Mouse (Mus musculus): ENCODE data around the gene Capzb. TPM values are rescaled to one million over a fixed set of nuclear protein-coding genes. Genes with fewer than 3 reads are reported as not detected.

The Capzb gene
- polyA plus RNA-seq, 1 experiment from 2014 or later, result 249 TPM

GRCm38 (mm10) chr4:139161076-139161475 lies 31.6 kb upstream of the Capzb start:
- Histone ChIP-seq H3K4me2 (replicated peaks) (no peak overlapping the region), H3K36me3 (replicated peaks; ENCODE audit: control insufficient read depth, insufficient read depth) (no peaks in the 10 kb centered on the region), H3K4me3 (replicated peaks; ENCODE audit: low read length) (no peak overlapping the region), H3K4me1 (replicated peaks; ENCODE audit: control insufficient read depth, insufficient read depth, low read length) (no peaks in the 10 kb centered on the region), H3K9ac (no peak overlapping the region), H3K27me3 (ENCODE audit: control insufficient read depth, insufficient read depth, low read length) (no peaks in the 10 kb centered on the region), H3K9me3 (ENCODE audit: control insufficient read depth, low read length) (no peaks in the 10 kb centered on the region), H3K27ac (no peak overlapping the region)
- ATAC-seq (ENCODE audit: low FRiP score) (no peak), DNase-seq (ENCODE audit: low spot score) (no peak)
- 83% methylated on average over 2 of the region's 2 CpGs for WGBS

GRCm38 (mm10) chr4:139164082-139164481 lies 28.6 kb upstream of the Capzb start:
- WGBS, result 90% methylated on average over 6 of the region's 6 CpGs
- H3K9me3 ChIP-seq (ENCODE audit: control insufficient read depth, low read length), result no peaks in the 10 kb centered on the region
- DNase-seq (ENCODE audit: low spot score), result no peak
- H3K27me3 ChIP-seq (ENCODE audit: control insufficient read depth, insufficient read depth, low read length), result no peaks in the 10 kb centered on the region
- no peaks in the 10 kb centered on the region for H3K36me3 ChIP-seq (replicated peaks; ENCODE audit: control insufficient read depth, insufficient read depth)
- no peak overlapping the region for H3K9ac ChIP-seq
- H3K4me1 ChIP-seq (replicated peaks; ENCODE audit: control insufficient read depth, insufficient read depth, low read length), result no peaks in the 10 kb centered on the region
- no peak overlapping the region for H3K4me3 ChIP-seq (replicated peaks; ENCODE audit: low read length)
- no peak overlapping the region for H3K27ac ChIP-seq
- no peak overlapping the region for H3K4me2 ChIP-seq (replicated peaks)
- ATAC-seq (ENCODE audit: low FRiP score), result no peak

- DNase-seq (ENCODE audit: low spot score), result no peak
- Histone ChIP-seq H3K4me2 (replicated peaks) (no peak overlapping the region), H3K4me1 (replicated peaks; ENCODE audit: control insufficient read depth, insufficient read depth, low read length) (no peaks in the 10 kb centered on the region), H3K27me3 (ENCODE audit: control insufficient read depth, insufficient read depth, low read length) (no peaks in the 10 kb centered on the region), H3K9me3 (ENCODE audit: control insufficient read depth, low read length) (no peaks in the 10 kb centered on the region), H3K27ac (no peak overlapping the region), H3K4me3 (replicated peaks; ENCODE audit: low read length) (no peak overlapping the region), H3K9ac (no peak overlapping the region), H3K36me3 (replicated peaks; ENCODE audit: control insufficient read depth, insufficient read depth) (no peaks in the 10 kb centered on the region)
- no peak for ATAC-seq (ENCODE audit: low FRiP score)
- 85% methylated on average over 8 of the region's 8 CpGs for WGBS
These were observed 27.4 kb upstream of the Capzb start for GRCm38 (mm10) chr4:139165259-139165658.

GRCm38 (mm10) chr4:139166244-139166643 lies 26.5 kb upstream of the Capzb start:
- H3K4me1 ChIP-seq (replicated peaks; ENCODE audit: control insufficient read depth, insufficient read depth, low read length), result no peaks in the 10 kb centered on the region
- no peaks in the 10 kb centered on the region for H3K9me3 ChIP-seq (ENCODE audit: control insufficient read depth, low read length)
- WGBS, result 90% methylated on average over 8 of the region's 8 CpGs
- no peak for ATAC-seq (ENCODE audit: low FRiP score)
- H3K4me2 ChIP-seq (replicated peaks), result no peak overlapping the region
- DNase-seq (ENCODE audit: low spot score), result no peak
- H3K27ac ChIP-seq, result no peak overlapping the region
- no peaks in the 10 kb centered on the region for H3K36me3 ChIP-seq (replicated peaks; ENCODE audit: control insufficient read depth, insufficient read depth)
- no peaks in the 10 kb centered on the region for H3K27me3 ChIP-seq (ENCODE audit: control insufficient read depth, insufficient read depth, low read length)
- no peak overlapping the region for H3K4me3 ChIP-seq (replicated peaks; ENCODE audit: low read length)
- H3K9ac ChIP-seq, result no peak overlapping the region

- H3K4me2 ChIP-seq (replicated peaks), result no peak overlapping the region
- H3K4me1 ChIP-seq (replicated peaks; ENCODE audit: control insufficient read depth, insufficient read depth, low read length), result no peaks in the 10 kb centered on the region
- H3K27me3 ChIP-seq (ENCODE audit: control insufficient read depth, insufficient read depth, low read length), result no peaks in the 10 kb centered on the region
- DNase-seq (ENCODE audit: low spot score) (no peak), ATAC-seq (ENCODE audit: low FRiP score) (no peak)
- WGBS, result 77% methylated on average over 8 of the region's 8 CpGs
- H3K9ac ChIP-seq, result no peak overlapping the region
- no peak overlapping the region for H3K27ac ChIP-seq
- H3K36me3 ChIP-seq (replicated peaks; ENCODE audit: control insufficient read depth, insufficient read depth), result no peaks in the 10 kb centered on the region
- H3K9me3 ChIP-seq (ENCODE audit: control insufficient read depth, low read length), result no peaks in the 10 kb centered on the region
- H3K4me3 ChIP-seq (replicated peaks; ENCODE audit: low read length), result no peak overlapping the region
These were observed 25.6 kb upstream of the Capzb start for GRCm38 (mm10) chr4:139167107-139167506.

- no peak overlapping the region for H3K9ac ChIP-seq
- no peaks in the 10 kb centered on the region for H3K9me3 ChIP-seq (ENCODE audit: control insufficient read depth, low read length)
- H3K4me3 ChIP-seq (replicated peaks; ENCODE audit: low read length), result no peak overlapping the region
- 73% methylated on average over 15 of the region's 15 CpGs for WGBS
- no peaks in the 10 kb centered on the region for H3K4me1 ChIP-seq (replicated peaks; ENCODE audit: control insufficient read depth, insufficient read depth, low read length)
- ATAC-seq (ENCODE audit: low FRiP score) (no peak), DNase-seq (ENCODE audit: low spot score) (no peak)
- no peaks in the 10 kb centered on the region for H3K27me3 ChIP-seq (ENCODE audit: control insufficient read depth, insufficient read depth, low read length)
- H3K4me2 ChIP-seq (replicated peaks), result no peak overlapping the region
- H3K27ac ChIP-seq, result no peak overlapping the region
- H3K36me3 ChIP-seq (replicated peaks; ENCODE audit: control insufficient read depth, insufficient read depth), result no peaks in the 10 kb centered on the region
These were observed 23.5 kb upstream of the Capzb start for GRCm38 (mm10) chr4:139168985-139169747.

- DNase-seq (ENCODE audit: low spot score) (no peak), ATAC-seq (ENCODE audit: low FRiP score) (no peak)
- WGBS, result 56% methylated on average over 12 of the region's 12 CpGs
- H3K9ac ChIP-seq, result no peak overlapping the region
- no peak overlapping the region for H3K4me3 ChIP-seq (replicated peaks; ENCODE audit: low read length)
- H3K27me3 ChIP-seq (ENCODE audit: control insufficient read depth, insufficient read depth, low read length), result no peaks in the 10 kb centered on the region
- H3K9me3 ChIP-seq (ENCODE audit: control insufficient read depth, low read length), result no peaks in the 10 kb centered on the region
- H3K27ac ChIP-seq, result no peak overlapping the region
- H3K36me3 ChIP-seq (replicated peaks; ENCODE audit: control insufficient read depth, insufficient read depth), result no peaks in the 10 kb centered on the region
- H3K4me1 ChIP-seq (replicated peaks; ENCODE audit: control insufficient read depth, insufficient read depth, low read length), result no peaks in the 10 kb centered on the region
- H3K4me2 ChIP-seq (replicated peaks), result no peak overlapping the region
These were observed 22.9 kb upstream of the Capzb start for GRCm38 (mm10) chr4:139169748-139170279.

- no peaks in the 10 kb centered on the region for H3K36me3 ChIP-seq (replicated peaks; ENCODE audit: control insufficient read depth, insufficient read depth)
- H3K4me1 ChIP-seq (replicated peaks; ENCODE audit: control insufficient read depth, insufficient read depth, low read length), result no peaks in the 10 kb centered on the region
- no peak overlapping the region for H3K27ac ChIP-seq
- 56% methylated on average over 20 of the region's 20 CpGs for WGBS
- peak; percentile 29 for DNase-seq (ENCODE audit: low spot score)
- H3K4me3 ChIP-seq (replicated peaks; ENCODE audit: low read length), result no peak overlapping the region
- H3K4me2 ChIP-seq (replicated peaks), result no peak overlapping the region
- H3K9me3 ChIP-seq (ENCODE audit: control insufficient read depth, low read length), result no peaks in the 10 kb centered on the region
- no peak overlapping the region for H3K9ac ChIP-seq
- no peaks in the 10 kb centered on the region for H3K27me3 ChIP-seq (ENCODE audit: control insufficient read depth, insufficient read depth, low read length)
- no peak for ATAC-seq (ENCODE audit: low FRiP score)
These were observed 17.4 kb upstream of the Capzb start for GRCm38 (mm10) chr4:139175061-139175971.

GRCm38 (mm10) chr4:139176023-139176422 lies 16.7 kb upstream of the Capzb start:
- no peak for DNase-seq (ENCODE audit: low spot score)
- Histone ChIP-seq H3K4me1 (replicated peaks; ENCODE audit: control insufficient read depth, insufficient read depth, low read length) (no peaks in the 10 kb centered on the region), H3K27ac (no peak overlapping the region), H3K4me3 (replicated peaks; ENCODE audit: low read length) (no peak overlapping the region), H3K4me2 (replicated peaks) (no peak overlapping the region), H3K36me3 (replicated peaks; ENCODE audit: control insufficient read depth, insufficient read depth) (no peaks in the 10 kb centered on the region), H3K27me3 (ENCODE audit: control insufficient read depth, insufficient read depth, low read length) (no peaks in the 10 kb centered on the region), H3K9me3 (ENCODE audit: control insufficient read depth, low read length) (no peaks in the 10 kb centered on the region), H3K9ac (no peak overlapping the region)
- WGBS, result 71% methylated on average over 6 of the region's 6 CpGs
- no peak for ATAC-seq (ENCODE audit: low FRiP score)
